Mouse (Mus musculus) ES-E14 (cell line): ENCODE results near the gene Dnm2. TPM values are rescaled to one million over a fixed set of nuclear protein-coding genes. Genes with fewer than 3 reads are reported as not detected.

Experiments used
- DNase-seq: peaks from one replicate; pipeline ENCODE4 v3.0.0-alpha.2; 2013; ENCODE audit warnings: low read depth, low spot score
- H3K27ac ChIP-seq: 2 replicates; pipeline ENCODE4 v1.5.1; 2012; ENCODE audit warnings: low read depth, mild to moderate bottlenecking, low read length, moderate library complexity, mixed read lengths; ENCODE audit not compliant: poor library complexity, insufficient read depth, severe bottlenecking
- H3K36me3 ChIP-seq: 2 replicates; pipeline ENCODE4 v1.6.1; 2012; ENCODE audit warnings: mild to moderate bottlenecking, low read length, moderate library complexity, mixed read lengths; ENCODE audit not compliant: control insufficient read depth, poor library complexity, insufficient read depth, severe bottlenecking
- H3K4me1 ChIP-seq, 2 experiments: fragments of 150-350 bp in 1 of 2; sonication (generic) in 1 of 2; 2 replicates each; pipeline ENCODE4 v1.6.1; 2012; ENCODE audit warnings: low read length in 2 of 2, mild to moderate bottlenecking in 1 of 2, mixed read lengths in 1 of 2; ENCODE audit not compliant: control insufficient read depth in 2 of 2, insufficient read depth in 2 of 2, poor library complexity in 1 of 2
- H3K4me3 ChIP-seq, 2 experiments: fragments of 150-350 bp in 1 of 2; sonication (generic) in 1 of 2; 2 replicates each; pipeline ENCODE4 v1.5.1; 2012; ENCODE audit warnings: low read length in 2 of 2, low read depth in 1 of 2, mild to moderate bottlenecking in 1 of 2, mixed read lengths in 1 of 2; ENCODE audit not compliant: insufficient read depth in 1 of 2, poor library complexity in 1 of 2, severe bottlenecking in 1 of 2
- H3K9ac ChIP-seq: 2 replicates; pipeline ENCODE4 v1.6.1; 2012; ENCODE audit warnings: low read depth, mild to moderate bottlenecking, low read length, mixed read lengths; ENCODE audit not compliant: poor library complexity, insufficient read depth, severe bottlenecking
- H3K9me3 ChIP-seq: fragments of 150-350 bp; sonication (generic); 2 replicates; pipeline ENCODE4 v1.6.1; 2012; ENCODE audit warnings: low read depth, mild to moderate bottlenecking, low read length; ENCODE audit not compliant: control insufficient read depth, insufficient read depth
- CHD2 ChIP-seq: IDR thresholded peaks from 2 replicates; pipeline ENCODE4 v1.6.1; 2014; ENCODE audit warnings: mild to moderate bottlenecking, low read depth, low read length, inconsistent platforms
- HCFC1 ChIP-seq: IDR thresholded peaks from 2 replicates; pipeline ENCODE4 v1.6.1; 2012; ENCODE audit warnings: low read length, inconsistent platforms, borderline replicate concordance; ENCODE audit not compliant: insufficient read depth
- MAFK ChIP-seq: IDR thresholded peaks from 2 replicates; pipeline ENCODE4 v1.6.1; 2014; ENCODE audit warnings: mild to moderate bottlenecking, low read depth, low read length, inconsistent platforms; ENCODE audit not compliant: insufficient read depth
- ZC3H11A ChIP-seq: IDR thresholded peaks from 2 replicates; pipeline ENCODE4 v1.6.1; 2012; ENCODE audit warnings: low read depth, mild to moderate bottlenecking, inconsistent platforms, low read length, borderline replicate concordance
- ZNF384 ChIP-seq: IDR thresholded peaks from 2 replicates; pipeline ENCODE4 v1.6.1; 2012; ENCODE audit warnings: low read depth, low read length, inconsistent platforms
- in situ Hi-C, 2 experiments: fragments of 600-800 bp; cut with MboI; formaldehyde crosslinking; loops; one replicate each; pipeline ENCODE4 v1.15.1; 2025; ENCODE audit warnings: low sequenced_read_pairs in 2 of 2, inconsistent platforms in 1 of 2; ENCODE audit not compliant: unreplicated experiment in 2 of 2
- total RNA-seq: library from RNA; depleted of rRNA; stranded (reverse); fragments of 300-350 nt; gene quantifications from 2 replicates; pipeline ENCODE4 v1.2.3, GENCODE M21; 2012

Dnm2 gene
- total RNA-seq, 1 experiment = 69.6 TPM

GRCm38 (mm10) chr9:21449710-21450109 lies 25.0 kb downstream of the Dnm2 start:
- Histone ChIP-seq H3K9ac (no peak overlapping the region), H3K4me3 (no peak overlapping the region), H3K36me3 (peaks cover under 1% of the 10 kb centered on the region; the same call in 1 of the 2 replicates), H3K27ac (no peak overlapping the region), H3K4me1 (peaks cover 4 to 28% of the 10 kb centered on the region in 2 experiments; a peak in 3 of 4 replicates), H3K9me3 (no peaks in the 10 kb centered on the region)
- no peak for TF ChIP-seq CHD2
- no peak for TF ChIP-seq ZC3H11A
- TF ChIP-seq MAFK = no peak
- no peak for TF ChIP-seq ZNF384
- TF ChIP-seq HCFC1 = no peak
- DNase-seq = no peak
- in situ Hi-C loops = no loop called here

DNA sequence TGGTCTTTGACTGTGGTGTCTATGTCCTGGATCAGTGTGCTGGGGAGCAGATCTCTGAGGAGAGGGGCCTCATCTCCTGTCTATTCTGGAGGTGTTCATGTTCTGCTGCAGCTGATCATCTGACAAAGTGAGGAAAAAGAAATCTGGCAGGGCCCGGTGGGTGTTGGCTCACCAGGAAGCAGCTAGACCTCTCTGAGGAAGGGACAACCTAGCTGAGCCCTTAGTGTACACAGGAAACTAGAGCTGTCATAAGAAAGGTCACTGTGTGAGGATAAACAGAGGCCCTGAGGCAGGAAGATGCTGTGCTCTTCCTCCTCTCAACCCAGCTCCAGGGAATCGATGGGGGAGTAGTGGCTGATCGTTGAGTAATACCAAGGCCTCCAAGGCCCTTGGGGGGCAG lies 25.6 kb downstream of the Dnm2 start:
- H3K9me3 ChIP-seq = no peaks in the 10 kb centered on the region
- peaks cover 7 to 31% of the 10 kb centered on the region in 2 experiments; a peak in 3 of 4 replicates for H3K4me1 ChIP-seq
- in situ Hi-C loops = no loop called here
- DNase-seq = no peak
- H3K4me3 ChIP-seq = no peak overlapping the region
- no peaks in the 10 kb centered on the region for H3K36me3 ChIP-seq
- TF ChIP-seq ZC3H11A (no peak), CHD2 (no peak), HCFC1 (no peak), ZNF384 (no peak), MAFK (no peak)
- no peak overlapping the region for H3K27ac ChIP-seq
- no peak overlapping the region for H3K9ac ChIP-seq

DNA sequence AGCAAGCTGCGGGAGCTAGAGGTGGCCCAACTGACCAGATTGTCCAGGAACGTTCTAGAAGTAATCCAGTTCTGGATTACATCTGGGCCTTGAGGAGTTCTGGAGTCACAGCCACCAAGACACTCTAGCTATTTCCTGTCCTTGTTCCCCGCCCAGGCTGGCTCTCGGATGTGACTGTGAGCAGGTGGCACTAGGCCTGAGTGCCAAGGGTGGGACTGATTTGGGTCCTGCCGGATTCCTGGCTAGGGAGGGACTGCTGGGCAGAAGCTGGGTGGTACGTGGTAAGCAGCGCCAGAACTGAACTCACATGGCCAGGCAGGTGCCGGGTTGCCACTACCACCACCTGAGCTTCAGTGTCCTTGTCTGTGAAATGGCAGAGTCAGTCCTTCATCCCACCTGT lies 26.7 kb downstream of the Dnm2 start:
- in situ Hi-C loops = no loop called here
- H3K36me3 ChIP-seq = no peaks in the 10 kb centered on the region
- no peak for DNase-seq
- peaks cover 6 to 32% of the 10 kb centered on the region in 2 experiments; a peak in 3 of 4 replicates for H3K4me1 ChIP-seq
- H3K4me3 ChIP-seq = no peak overlapping the region
- no peak overlapping the region for H3K9ac ChIP-seq
- no peak for TF ChIP-seq HCFC1
- TF ChIP-seq ZNF384 = no peak
- TF ChIP-seq MAFK = no peak
- no peak for TF ChIP-seq ZC3H11A
- no peak for TF ChIP-seq CHD2
- H3K9me3 ChIP-seq = no peaks in the 10 kb centered on the region
- no peak overlapping the region for H3K27ac ChIP-seq

GRCm38 (mm10) chr9:21451870-21452269 lies 27.2 kb downstream of the Dnm2 start:
- H3K4me3 ChIP-seq = no peak overlapping the region
- no peak overlapping the region; the same call in 1 of the 2 replicates for H3K27ac ChIP-seq
- peaks cover 7 to 31% of the 10 kb centered on the region in 2 experiments; a peak in 3 of 4 replicates for H3K4me1 ChIP-seq
- no peak overlapping the region for H3K9ac ChIP-seq
- H3K9me3 ChIP-seq = no peaks in the 10 kb centered on the region
- no peak for DNase-seq
- H3K36me3 ChIP-seq = no peaks in the 10 kb centered on the region
- TF ChIP-seq CHD2 (no peak), MAFK (no peak)
- in situ Hi-C loops = no loop called here

DNA sequence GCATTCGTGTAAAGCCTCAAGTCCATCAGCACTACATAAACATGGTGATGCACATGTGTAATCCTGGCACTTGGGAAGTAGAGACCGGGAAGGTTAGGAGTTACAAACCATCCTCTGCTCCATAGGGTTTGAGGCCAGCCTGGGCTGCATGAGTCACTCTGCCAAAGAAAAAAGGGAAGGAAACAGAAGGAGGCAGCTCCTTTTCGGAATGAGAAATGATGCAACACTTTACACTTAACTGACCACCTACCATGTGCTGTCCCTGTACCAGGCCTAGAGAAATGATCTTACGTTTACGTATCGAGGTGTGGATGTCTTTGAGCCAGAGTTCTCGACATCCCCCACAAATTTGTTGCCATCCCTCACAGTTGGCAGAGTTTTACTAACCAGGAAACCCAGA lies 28.3 kb downstream of the Dnm2 start:
- Histone ChIP-seq H3K4me1 (peaks cover 10 to 25% of the 10 kb centered on the region in 2 experiments; a peak in 3 of 4 replicates), H3K4me3 (no peak overlapping the region), H3K36me3 (no peaks in the 10 kb centered on the region), H3K9me3 (no peaks in the 10 kb centered on the region), H3K9ac (no peak overlapping the region), H3K27ac (no peak overlapping the region; the same call in 1 of the 2 replicates)
- TF ChIP-seq ZNF384 = no peak
- TF ChIP-seq HCFC1 = no peak
- no peak for TF ChIP-seq CHD2
- TF ChIP-seq MAFK = no peak
- no peak for TF ChIP-seq ZC3H11A
- DNase-seq = no peak
- in situ Hi-C loops = no loop called here
